Mouse (Mus musculus): Measurements from ENCODE around the gene Crabp1. TPM values are rescaled to one million over a fixed set of nuclear protein-coding genes. Genes with fewer than 3 reads are reported as not detected.

Gene Crabp1
- not detected in 2 replicates for polyA plus RNA-seq (2012)

DNA sequence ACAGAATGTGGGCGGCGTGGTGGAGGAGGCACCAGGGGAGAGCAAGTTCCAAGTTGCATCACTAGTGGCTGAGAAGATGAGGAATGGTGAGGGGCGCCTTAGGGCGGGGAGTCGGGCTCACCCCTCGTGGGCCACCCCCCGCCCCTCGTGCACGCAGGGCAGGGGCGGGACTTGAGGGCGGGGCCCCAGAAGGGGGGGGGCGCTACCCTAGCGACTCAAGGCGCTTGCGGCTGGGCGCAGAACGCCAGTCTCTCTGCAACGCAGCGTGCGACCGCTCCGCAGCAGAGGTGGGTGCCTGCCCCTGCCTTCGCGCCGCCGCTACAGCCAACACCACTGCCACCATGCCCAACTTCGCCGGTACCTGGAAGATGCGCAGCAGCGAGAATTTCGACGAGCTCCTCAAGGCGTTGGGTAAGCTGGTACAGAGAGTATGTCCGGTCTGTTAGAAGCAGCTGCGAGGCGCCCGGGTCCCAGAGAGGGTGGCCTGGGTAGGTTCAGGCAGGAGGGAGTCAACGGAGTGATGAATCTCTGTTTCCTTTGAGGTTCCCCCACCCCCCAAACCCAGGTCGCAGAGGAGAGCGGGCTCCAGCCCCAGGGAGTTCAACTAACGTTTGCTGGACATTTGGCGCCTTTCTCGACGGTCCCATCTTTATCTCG, at the start of gene Crabp1:
TSS of gene Crabp1 (plus strand) at position 188 of the 657 bp plus-strand sequence.

DNA sequence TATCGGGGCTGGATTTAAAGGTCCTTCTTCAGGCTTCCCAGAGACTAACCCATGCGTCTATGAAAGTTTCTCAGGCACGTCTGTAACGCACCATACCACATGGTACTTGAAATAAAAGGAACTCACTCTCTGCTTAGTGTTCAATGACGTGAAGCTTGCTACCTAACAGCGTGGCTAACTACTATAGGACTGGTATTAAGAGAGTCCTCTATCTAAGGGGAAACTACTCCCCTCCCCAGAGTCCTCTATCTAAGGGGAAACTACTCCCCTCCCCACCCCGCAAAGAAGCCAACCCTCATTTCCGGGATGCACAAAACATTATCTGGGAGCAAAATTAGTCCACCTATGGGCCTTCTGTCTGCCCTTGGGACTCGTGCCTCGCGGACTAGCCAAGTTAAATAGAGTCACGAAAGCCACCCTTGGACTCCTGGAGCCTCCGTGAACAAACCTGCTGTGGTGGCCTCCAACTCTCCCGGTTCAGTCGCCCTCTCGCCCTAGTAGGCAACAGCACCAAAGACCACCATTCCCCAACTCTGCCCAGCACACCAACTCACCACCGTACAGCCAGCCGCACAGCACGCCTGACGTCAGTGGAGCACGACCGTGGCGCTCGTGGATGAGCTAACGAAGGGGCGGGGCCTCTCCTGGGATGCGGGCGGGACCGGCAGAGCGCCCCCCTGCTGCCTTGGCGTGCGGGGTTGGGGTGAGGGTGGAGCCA, 30.5 kb upstream of the Crabp1 start, which contains the start of gene Wdr61:
TSS of gene Wdr61 (minus strand) at position 599 of the 718 bp plus-strand sequence.

Other genes starting within 250 kb of the Crabp1 start
- not detected in 2 replicates for gene Sh2d7, start 225.8 kb upstream of the Crabp1 start, polyA plus RNA-seq (2012)
- gene Cib2, start 204.5 kb upstream of the Crabp1 start, polyA plus RNA-seq (2012): 2.3 and 2.9 TPM in 2 replicates
- gene Idh3a, start 178.4 kb upstream of the Crabp1 start, polyA plus RNA-seq (2012): 22.5 and 23.6 TPM in 2 replicates
- gene Acsbg1, start 102.9 kb upstream of the Crabp1 start, polyA plus RNA-seq (2012): 0.28 and 0.32 TPM in 2 replicates
- gene Dnaja4, start 65.9 kb upstream of the Crabp1 start, polyA plus RNA-seq (2012): 4.2 and 5.9 TPM in 2 replicates
- 18.5 and 20.0 TPM in 2 replicates for gene Wdr61, start 30.2 kb upstream of the Crabp1 start, polyA plus RNA-seq (2012)
- 1.2 and 1.4 TPM in 2 replicates for gene Ireb2, start 99.0 kb downstream of the Crabp1 start, polyA plus RNA-seq (2012)
- gene Hykk, start 152.5 kb downstream of the Crabp1 start, polyA plus RNA-seq (2012): 0.01 TPM in 2 replicates
- gene Psma4, start 186.0 kb downstream of the Crabp1 start, polyA plus RNA-seq (2012): 18.3 and 22.7 TPM in 2 replicates
- gene AY074887, start 186.2 kb downstream of the Crabp1 start, polyA plus RNA-seq (2012): not detected in 2 replicates
- gene Chrna5, start 216.1 kb downstream of the Crabp1 start, polyA plus RNA-seq (2012): not detected in 2 replicates